Mouse (Mus musculus) liver, embryonic 15.5 days (tissue): Measurements from ENCODE around the gene Aoc3. TPM values are rescaled to one million over a fixed set of nuclear protein-coding genes. Genes with fewer than 3 reads are reported as not detected.

Experiments used
- ATAC-seq: fragments of 200-750 bp; cut with Nextera tagmentation; 2 replicates; pipeline ENCODE4 v1.8.0; 2017; ENCODE audit warnings: moderate number of reproducible peaks, mild to moderate bottlenecking, moderate library complexity; ENCODE audit not compliant: insufficient read depth
- H3K27ac ChIP-seq: fragments of 300-500 bp; sonication (generic); replicated peaks from 2 replicates; pipeline ENCODE4 v1.5.1; 2015; ENCODE audit warnings: mild to moderate bottlenecking, inconsistent platforms
- H3K27me3 ChIP-seq: fragments of 300-500 bp; sonication (generic); 2 replicates; pipeline ENCODE4 v1.6.1; 2015; ENCODE audit warnings: mild to moderate bottlenecking, inconsistent platforms
- H3K36me3 ChIP-seq: fragments of 300-500 bp; sonication (generic); replicated peaks from 2 replicates; pipeline ENCODE4 v1.6.1; 2015; ENCODE audit warnings: moderate library complexity, mild to moderate bottlenecking, inconsistent platforms
- H3K4me1 ChIP-seq: fragments of 300-500 bp; sonication (generic); replicated peaks from 2 replicates; pipeline ENCODE4 v1.6.1; 2015; ENCODE audit warnings: inconsistent platforms
- H3K4me2 ChIP-seq: fragments of 300-500 bp; sonication (generic); 2 replicates; pipeline ENCODE4 v1.6.1; 2015; ENCODE audit warnings: moderate library complexity, mild to moderate bottlenecking, inconsistent platforms
- H3K4me3 ChIP-seq: fragments of 300-500 bp; sonication (generic); replicated peaks from 2 replicates; pipeline ENCODE4 v1.5.1; 2015; ENCODE audit warnings: mild to moderate bottlenecking, inconsistent platforms
- H3K9ac ChIP-seq: fragments of 300-500 bp; sonication (generic); 2 replicates; pipeline ENCODE4 v1.6.1; 2015; ENCODE audit warnings: moderate library complexity, mild to moderate bottlenecking, inconsistent platforms
- H3K9me3 ChIP-seq: fragments of 300-500 bp; sonication (generic); replicated peaks from 2 replicates; pipeline ENCODE4 v1.6.1; 2016; ENCODE audit warnings: inconsistent platforms
- WGBS: fragments of 180-500 bp; shearing (Covaris S2); methylation state at CpG from one replicate; pipeline ENCODE4 v1.1.7; 2015; ENCODE audit warnings: mixed read lengths; ENCODE audit not compliant: insufficient replicate concordance; 5-methylcytosine and 5-hydroxymethylcytosine counted together
- polyA plus RNA-seq: library from polyadenylated mRNA; unstranded; fragments of >200 nt; fragmentation: Nextera tagmentation; extraction: Ambion mirVana; gene quantifications from 2 replicates; pipeline ENCODE4 v1.2.1, GENCODE M21; 2015

Aoc3 gene
- 0.06 TPM in 1 of 2 replicates, not detected in the other for polyA plus RNA-seq

GRCm38 (mm10) chr11:101330371-101330924, at the start of gene Aoc3:
Gene Aoc3 (plus strand): TSS chr11:101330605.
- Histone ChIP-seq H3K4me2 (no peak within 1 kb of the TSS), H3K4me3 (no peak within 1 kb of the TSS), H3K36me3 (peaks cover 19% of the 10 kb centered on the region), H3K4me1 (peaks cover 5% of the 10 kb centered on the region), H3K27me3 (no peaks in the 10 kb centered on the region), H3K9ac (no peak within 1 kb of the TSS), H3K9me3 (no peaks in the 10 kb centered on the region), H3K27ac (no peak within 1 kb of the TSS)
- ATAC-seq = no peak
- 61% methylated on average over 7 of the region's 7 CpGs for WGBS

- ATAC-seq = no peak
- Histone ChIP-seq H3K4me3 (no peak overlapping the region), H3K36me3 (peaks cover 31% of the 10 kb centered on the region), H3K27ac (no peak overlapping the region), H3K4me2 (no peak overlapping the region), H3K9me3 (no peaks in the 10 kb centered on the region), H3K4me1 (peaks cover 37% of the 10 kb centered on the region), H3K9ac (no peak overlapping the region), H3K27me3 (0 out of 2 replicates have a peak, but pooled peaks cover 4% of the 10 kb centered on the region)
- WGBS = 62% methylated on average over 7 of the region's 7 CpGs
Observed at GRCm38 (mm10) chr11:101280837-101281236, 49.6 kb upstream of the Aoc3 start.

GRCm38 (mm10) chr11:101282896-101283295, 47.5 kb upstream of the Aoc3 start:
- H3K27me3 ChIP-seq = 0 out of 2 replicates have a peak, but pooled peaks cover 4% of the 10 kb centered on the region
- no peak overlapping the region for H3K4me3 ChIP-seq
- no peak overlapping the region for H3K27ac ChIP-seq
- H3K4me1 ChIP-seq = peaks cover 17% of the 10 kb centered on the region
- 52% methylated on average over 5 of the region's 5 CpGs for WGBS
- no peak overlapping the region for H3K4me2 ChIP-seq
- H3K36me3 ChIP-seq = peaks cover 31% of the 10 kb centered on the region
- no peak for ATAC-seq
- no peak overlapping the region for H3K9ac ChIP-seq
- H3K9me3 ChIP-seq = no peaks in the 10 kb centered on the region

DNA sequence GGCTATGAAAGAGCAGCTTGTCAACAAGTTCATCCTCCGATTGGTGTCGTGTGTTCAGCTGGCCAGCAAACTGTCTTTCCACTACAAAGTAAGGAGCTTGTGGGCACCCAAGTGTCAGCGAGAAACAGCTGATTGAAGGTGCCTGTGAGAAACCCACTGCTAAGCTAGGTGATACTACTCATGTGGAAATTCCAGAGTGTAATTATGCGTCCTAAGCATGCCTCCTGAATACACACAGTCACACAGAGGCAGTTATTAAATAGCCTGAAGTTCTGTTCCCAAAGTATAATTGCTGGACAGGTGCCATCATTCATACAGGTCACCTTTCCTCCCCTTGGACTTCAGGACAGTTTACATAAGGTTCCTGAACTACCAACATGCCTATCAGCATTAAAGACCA, 46.6 kb upstream of the Aoc3 start:
- no peak for ATAC-seq
- Histone ChIP-seq H3K27me3 (0 out of 2 replicates have a peak, but pooled peaks cover 4% of the 10 kb centered on the region), H3K4me1 (peaks cover 10% of the 10 kb centered on the region), H3K36me3 (peaks cover 41% of the 10 kb centered on the region), H3K4me3 (no peak overlapping the region), H3K27ac (no peak overlapping the region), H3K9me3 (no peaks in the 10 kb centered on the region), H3K9ac (no peak overlapping the region), H3K4me2 (no peak overlapping the region)
- WGBS = 68% methylated on average over 4 of the region's 4 CpGs

DNA sequence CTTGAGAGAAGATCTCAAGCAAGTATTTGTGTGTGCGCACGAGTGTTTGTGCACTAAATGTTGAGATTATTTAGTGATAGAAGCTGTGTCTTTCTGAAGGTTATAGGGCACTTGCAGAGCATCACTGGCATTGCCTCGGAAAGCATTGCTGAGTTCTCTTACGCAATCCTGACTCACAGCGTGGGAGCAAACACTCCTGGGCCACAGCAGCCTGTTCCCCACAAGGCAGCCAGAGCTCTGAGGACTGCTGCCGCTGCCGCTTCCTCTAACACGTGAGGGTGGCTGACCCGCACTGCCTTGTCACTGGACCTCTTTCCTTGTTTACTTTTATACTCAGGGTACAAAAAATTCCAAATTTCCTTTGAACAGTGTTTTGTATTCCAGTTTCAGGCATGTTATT, 43.1 kb upstream of the Aoc3 start:
- Histone ChIP-seq H3K4me2 (no peak overlapping the region), H3K9ac (no peak overlapping the region), H3K36me3 (peaks cover 76% of the 10 kb centered on the region), H3K4me1 (no peaks in the 10 kb centered on the region; the same call in 1 of the 2 replicates), H3K27me3 (no peaks in the 10 kb centered on the region), H3K9me3 (no peaks in the 10 kb centered on the region), H3K4me3 (no peak overlapping the region), H3K27ac (no peak overlapping the region)
- no peak for ATAC-seq
- 66% methylated on average over 9 of the region's 9 CpGs for WGBS

DNA sequence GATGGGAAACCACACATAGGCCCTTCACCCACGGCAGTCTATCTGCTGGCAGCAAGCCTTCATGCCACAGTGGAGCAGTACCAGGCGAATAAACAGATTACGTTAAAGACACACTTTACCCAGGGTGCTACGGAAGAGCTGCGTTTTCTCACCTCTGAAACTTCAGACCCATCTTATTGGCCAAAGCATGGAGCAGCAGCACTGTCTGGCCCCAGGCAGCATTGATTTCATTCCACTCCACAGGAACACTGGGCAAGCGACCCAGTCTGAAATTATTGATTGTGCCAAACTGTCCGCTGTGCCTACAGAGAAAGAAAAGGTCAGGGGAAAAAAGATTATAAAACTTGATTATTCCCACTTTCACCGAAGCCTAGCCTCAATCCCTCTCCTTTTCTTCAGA, 39.2 kb upstream of the Aoc3 start:
- no peaks in the 10 kb centered on the region; the same call in 1 of the 2 replicates for H3K4me1 ChIP-seq
- no peaks in the 10 kb centered on the region for H3K9me3 ChIP-seq
- WGBS = 90% methylated on average over 8 of the region's 8 CpGs
- H3K9ac ChIP-seq = no peak overlapping the region
- H3K27ac ChIP-seq = no peak overlapping the region
- no peaks in the 10 kb centered on the region for H3K27me3 ChIP-seq
- H3K4me2 ChIP-seq = no peak overlapping the region
- peaks cover 97% of the 10 kb centered on the region for H3K36me3 ChIP-seq
- no peak for ATAC-seq
- no peak overlapping the region for H3K4me3 ChIP-seq

GRCm38 (mm10) chr11:101295191-101295590, 35.2 kb upstream of the Aoc3 start:
- H3K4me3 ChIP-seq = no peak overlapping the region
- no peak overlapping the region for H3K27ac ChIP-seq
- ATAC-seq = no peak
- no peaks in the 10 kb centered on the region for H3K27me3 ChIP-seq
- 90% methylated on average over 8 of the region's 8 CpGs for WGBS
- peaks cover 8% of the 10 kb centered on the region for H3K4me1 ChIP-seq
- H3K4me2 ChIP-seq = no peak overlapping the region
- no peaks in the 10 kb centered on the region for H3K9me3 ChIP-seq
- peaks cover 99% of the 10 kb centered on the region for H3K36me3 ChIP-seq
- H3K9ac ChIP-seq = no peak overlapping the region

DNA sequence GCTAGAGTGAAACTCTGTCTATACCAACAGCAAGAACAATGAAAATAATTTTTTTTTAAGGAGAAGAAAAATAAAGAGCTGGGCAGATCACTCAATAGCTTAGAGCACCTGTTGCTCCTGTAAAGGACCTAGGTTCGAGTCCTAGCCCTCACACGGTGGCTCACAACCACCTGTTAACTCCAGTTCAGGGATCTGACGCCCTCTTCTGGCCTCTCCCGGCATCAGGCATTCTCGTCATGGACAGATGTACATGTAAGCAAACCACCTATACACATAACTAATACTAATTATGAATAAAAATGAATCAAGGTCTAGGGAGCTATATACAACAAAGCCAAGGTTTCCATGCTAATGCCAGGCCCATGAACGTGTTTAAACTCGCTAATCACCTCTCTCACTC, 29.5 kb upstream of the Aoc3 start:
- Histone ChIP-seq H3K4me3 (peak overlapping the region; percentile 80), H3K27ac (peak overlapping the region; percentile 84; the same call in 1 of the 2 replicates), H3K9ac (peak overlapping the region; percentile 87), H3K4me2 (peak overlapping the region; percentile 77), H3K9me3 (no peaks in the 10 kb centered on the region), H3K27me3 (peaks cover 6% of the 10 kb centered on the region; the same call in 1 of the 2 replicates), H3K36me3 (peaks cover 46% of the 10 kb centered on the region), H3K4me1 (peaks cover 25% of the 10 kb centered on the region)
- 52% methylated on average over 7 of the region's 7 CpGs for WGBS
- no peak for ATAC-seq

DNA sequence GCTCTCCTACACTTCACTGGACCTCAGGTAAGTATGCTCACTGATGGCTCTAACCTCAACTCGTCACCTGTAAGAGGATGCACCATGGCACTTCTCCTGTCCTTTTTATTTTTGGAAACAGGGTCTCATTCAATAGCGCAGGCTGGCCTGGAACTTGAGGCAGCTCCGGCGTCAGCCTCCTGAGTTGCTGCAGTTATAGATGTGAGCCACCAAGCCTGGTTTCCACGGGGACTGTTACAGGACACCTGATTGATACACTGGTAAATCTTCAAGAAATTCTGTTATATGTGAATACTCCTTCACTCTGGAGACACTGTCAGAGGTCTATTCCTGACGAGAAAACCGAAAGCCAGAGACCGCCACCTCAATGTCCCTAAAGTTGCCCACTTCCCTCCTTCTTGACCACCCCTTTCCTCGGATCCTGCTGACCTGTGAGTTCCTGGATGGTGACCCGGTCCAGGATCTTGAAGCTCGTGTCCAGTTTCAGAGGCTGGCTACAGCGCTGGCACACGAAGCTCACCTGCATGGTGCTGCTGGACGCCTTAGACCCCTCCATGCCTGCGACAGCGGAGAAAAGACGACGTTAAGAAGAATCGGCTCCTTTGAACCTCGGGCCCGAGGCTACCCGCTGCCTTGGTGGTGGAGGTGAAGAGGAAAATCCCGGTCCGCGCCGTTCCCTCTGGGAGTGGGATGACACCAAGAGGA, 29.0 kb upstream of the Aoc3 start:
- Histone ChIP-seq H3K9me3 (no peaks in the 10 kb centered on the region), H3K4me2 (peak overlapping the region; percentile 77), H3K4me3 (peak overlapping the region; percentile 80), H3K27ac (peak overlapping the region; percentile 84), H3K4me1 (peaks cover 25% of the 10 kb centered on the region), H3K9ac (peak overlapping the region; percentile 87), H3K27me3 (peaks cover 12% of the 10 kb centered on the region), H3K36me3 (peaks cover 40% of the 10 kb centered on the region)
- 7% methylated on average over 26 of the region's 26 CpGs for WGBS
- ATAC-seq = peak; percentile 57

DNA sequence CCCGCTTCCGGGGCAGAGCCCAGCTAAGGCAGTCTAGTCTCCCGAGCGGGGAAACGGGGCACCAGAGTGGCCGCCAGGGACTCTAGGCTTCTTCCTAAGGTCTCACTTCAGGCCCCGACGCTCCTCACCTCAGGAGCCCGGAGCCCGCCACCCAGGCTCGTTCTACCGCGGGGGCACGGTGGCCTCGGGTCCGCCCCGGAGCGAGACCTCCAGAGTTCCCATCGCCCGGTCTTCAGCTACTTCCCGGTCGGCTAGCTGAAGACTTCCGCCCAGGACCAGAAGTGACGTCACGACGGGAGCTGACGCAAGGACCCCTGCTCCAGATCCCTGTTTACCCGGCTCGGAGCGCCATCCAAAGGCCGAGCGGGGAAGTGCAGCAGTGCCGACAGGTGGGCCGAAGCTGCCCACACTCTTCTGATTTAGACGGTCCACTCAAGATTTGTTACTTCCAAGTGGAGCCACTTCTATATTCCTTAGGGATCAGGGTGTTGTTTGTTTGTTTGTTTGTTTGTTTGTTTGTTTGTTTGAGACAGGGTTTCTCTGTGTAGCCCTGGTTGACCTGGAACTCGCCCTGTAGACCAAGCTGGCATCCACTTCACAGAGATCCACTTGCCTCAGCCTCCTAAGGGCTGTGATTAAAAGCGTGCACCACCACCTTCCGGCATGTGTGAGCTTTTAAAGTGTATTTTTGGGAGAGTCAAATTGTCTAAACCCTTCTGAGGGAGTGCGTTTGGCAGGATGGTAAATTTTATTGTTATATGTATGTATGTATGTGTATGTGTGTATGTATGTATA, 28.2 kb upstream of the Aoc3 start, which contains the start of gene Becn1:
Gene Becn1, minus strand, starts transcription at position 283 of the 795 bp plus-strand sequence.
- peaks cover 16% of the 10 kb centered on the region for H3K27me3 ChIP-seq
- H3K4me1 ChIP-seq = peaks cover 25% of the 10 kb centered on the region
- WGBS = 8% methylated on average over 39 of the region's 39 CpGs
- peak within 1 kb of the TSS; percentile 87 for H3K9ac ChIP-seq
- peak; percentile 92 for ATAC-seq
- peak within 1 kb of the TSS; percentile 84 for H3K27ac ChIP-seq
- H3K36me3 ChIP-seq = peaks cover 33% of the 10 kb centered on the region
- no peaks in the 10 kb centered on the region for H3K9me3 ChIP-seq
- peak within 1 kb of the TSS; percentile 80 for H3K4me3 ChIP-seq
- peak within 1 kb of the TSS; percentile 77 for H3K4me2 ChIP-seq

- no peak for ATAC-seq
- H3K9ac ChIP-seq = no peak overlapping the region
Observed at GRCm38 (mm10) chr11:101307744-101308143, 22.7 kb upstream of the Aoc3 start.

More at GRCm38 (mm10) chr11:101307744-101308143, 22.7 kb upstream of the Aoc3 start:
- H3K4me2 ChIP-seq = no peak overlapping the region
- H3K36me3 ChIP-seq = no peaks in the 10 kb centered on the region
- H3K4me1 ChIP-seq = peaks cover 10% of the 10 kb centered on the region
- no peaks in the 10 kb centered on the region for H3K9me3 ChIP-seq
- peaks cover 16% of the 10 kb centered on the region for H3K27me3 ChIP-seq
- WGBS = 28% methylated on average over 5 of the region's 5 CpGs
- no peak overlapping the region for H3K27ac ChIP-seq
- H3K4me3 ChIP-seq = no peak overlapping the region
